Mouse (Mus musculus): Measurements from ENCODE around the gene Actg1. TPM values are rescaled to one million over a fixed set of nuclear protein-coding genes. Genes with fewer than 3 reads are reported as not detected.

Actg1 gene
- total and polyA plus RNA-seq, 2 experiments from 2014 or later: 714 to 751 TPM

- peaks cover 23% of the 10 kb centered on the region for H3K4me1 ChIP-seq (ENCODE audit: control insufficient read depth, insufficient read depth)
- H3K9me3 ChIP-seq (replicated peaks; ENCODE audit: control insufficient read depth, low read length): no peaks in the 10 kb centered on the region
- H3K9ac ChIP-seq (replicated peaks; ENCODE audit: low read depth, low read length): peak overlapping the region; percentile 55
- H3K4me3 ChIP-seq (ENCODE audit: low read depth, low read length): peak overlapping the region; percentile 47
- DNase-seq (ENCODE audit: low spot score) (peak; percentile 92), ATAC-seq (ENCODE audit: insufficient read depth, low read depth) (peak; percentile 87)
- 2% methylated on average over 45 of the region's 45 CpGs for WGBS
- no peaks in the 10 kb centered on the region for H3K36me3 ChIP-seq (replicated peaks; ENCODE audit: control insufficient read depth, insufficient read depth, low read length)
- H3K27ac ChIP-seq (ENCODE audit: low read depth): peak overlapping the region; percentile 86
- TF ChIP-seq CTCF (IDR thresholded peaks at IDR 0.05; ENCODE audit: low read depth) (no peak), EP300 (IDR thresholded peaks at IDR 0.05; ENCODE audit: low read depth) (peak; percentile 59; the same call in 1 of the 2 replicates)
- H3K27me3 ChIP-seq (ENCODE audit: control insufficient read depth, insufficient read depth, low read length): no peaks in the 10 kb centered on the region
- peak overlapping the region; percentile 78 for H3K4me2 ChIP-seq (ENCODE audit: low read depth, low read length)
These were observed 37.5 kb downstream of the Actg1 start for GRCm38 (mm10) chr11:120310813-120311312.

DNA sequence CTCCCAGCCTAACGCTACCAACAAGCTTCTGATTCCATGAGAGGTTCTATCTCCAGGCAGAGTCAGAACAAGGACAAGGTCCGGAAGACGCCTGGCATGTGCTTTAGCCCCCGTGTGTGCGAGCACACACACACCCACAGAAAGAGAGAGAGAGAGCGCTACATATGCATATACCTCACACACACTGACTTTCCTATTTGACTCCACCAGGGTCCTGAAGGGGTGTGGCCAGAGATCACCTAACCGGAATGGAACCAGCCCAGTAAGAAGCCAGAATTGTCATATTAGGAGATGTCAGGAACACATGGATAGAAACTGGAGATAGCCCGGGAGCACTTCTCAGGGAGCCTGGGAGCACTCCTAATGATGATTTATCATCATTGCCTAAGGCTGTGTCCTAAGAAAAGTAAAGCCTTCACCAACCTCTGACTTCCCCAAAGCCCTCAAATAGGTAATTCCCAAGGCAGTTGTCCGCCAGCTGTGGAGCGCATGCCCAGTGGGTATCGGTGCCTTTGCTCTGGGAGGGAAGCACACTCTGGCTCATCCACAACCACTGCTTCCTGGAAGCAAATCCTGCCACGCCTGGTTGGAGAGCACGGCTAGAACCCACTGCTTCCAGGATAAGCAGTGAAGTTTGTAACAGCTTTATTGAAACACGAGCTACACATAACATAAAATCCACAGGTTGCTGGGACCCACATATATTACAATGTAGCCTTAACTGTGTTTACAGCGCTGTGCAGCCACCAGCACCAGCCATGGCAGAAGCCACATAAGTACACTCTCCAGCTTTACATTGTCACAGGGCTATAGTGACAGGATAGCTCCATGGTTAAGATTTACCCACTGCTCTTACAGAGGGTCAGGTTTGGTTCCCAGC lies 39.7 kb downstream of the Actg1 start:
- Histone ChIP-seq H3K27ac (ENCODE audit: low read depth) (no peak overlapping the region), H3K4me3 (ENCODE audit: low read depth, low read length) (no peak overlapping the region), H3K9me3 (replicated peaks; ENCODE audit: control insufficient read depth, low read length) (no peaks in the 10 kb centered on the region), H3K36me3 (replicated peaks; ENCODE audit: control insufficient read depth, insufficient read depth, low read length) (no peaks in the 10 kb centered on the region), H3K9ac (replicated peaks; ENCODE audit: low read depth, low read length) (no peak overlapping the region), H3K4me1 (ENCODE audit: control insufficient read depth, insufficient read depth) (peaks cover 24% of the 10 kb centered on the region), H3K27me3 (ENCODE audit: control insufficient read depth, insufficient read depth, low read length) (no peaks in the 10 kb centered on the region), H3K4me2 (ENCODE audit: low read depth, low read length) (no peak overlapping the region)
- WGBS: 60% methylated on average over 15 of the region's 15 CpGs
- no peak for ATAC-seq (ENCODE audit: insufficient read depth, low read depth)
- no peak for DNase-seq (ENCODE audit: low spot score)
- TF ChIP-seq CTCF (IDR thresholded peaks at IDR 0.05; ENCODE audit: low read depth) (no peak), EP300 (IDR thresholded peaks at IDR 0.05; ENCODE audit: low read depth) (no peak)

DNA sequence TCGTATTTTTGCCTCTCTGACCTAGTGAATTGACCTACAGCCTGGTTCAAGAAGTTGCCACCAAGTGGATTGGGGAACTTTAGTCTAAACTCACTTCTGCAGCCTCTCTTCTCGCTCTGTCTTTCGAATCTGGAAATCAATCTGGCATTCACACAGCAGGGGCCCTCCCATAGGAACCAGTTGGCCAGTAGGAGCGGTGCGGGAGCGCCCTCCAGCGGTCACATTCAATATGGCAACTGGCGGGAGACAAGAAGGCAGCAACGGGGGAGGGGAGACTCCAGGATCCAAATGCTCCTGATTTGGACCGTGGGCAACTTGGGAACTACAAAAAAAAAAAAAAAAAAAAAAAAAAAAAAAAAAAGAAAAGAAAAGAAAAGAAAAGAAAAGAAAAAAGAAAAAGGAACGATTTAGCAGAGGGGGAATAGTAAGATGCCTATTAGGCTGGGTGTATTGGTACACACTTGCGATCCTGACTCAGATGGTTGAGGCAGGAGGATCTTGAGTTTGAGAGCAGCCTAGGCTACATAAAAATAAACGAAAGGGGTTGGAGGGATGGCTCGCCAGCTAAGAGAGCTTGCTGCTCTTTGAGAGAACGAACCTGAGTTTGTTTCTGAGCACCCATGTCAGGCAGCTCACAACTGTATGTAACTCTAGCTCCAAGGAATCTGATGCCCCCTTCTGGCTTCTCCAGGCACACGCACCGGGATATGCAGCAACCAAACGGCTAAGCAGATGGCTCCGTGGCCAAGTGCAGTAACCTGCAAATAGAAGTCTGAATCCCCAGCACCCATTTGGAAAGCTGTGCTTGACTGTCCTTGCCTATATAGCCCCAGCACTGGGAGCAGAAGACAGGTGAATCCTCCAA lies 40.5 kb downstream of the Actg1 start:
- peak; percentile 90 for DNase-seq (ENCODE audit: low spot score)
- Histone ChIP-seq H3K4me3 (ENCODE audit: low read depth, low read length) (no peak overlapping the region), H3K9me3 (replicated peaks; ENCODE audit: control insufficient read depth, low read length) (no peaks in the 10 kb centered on the region), H3K9ac (replicated peaks; ENCODE audit: low read depth, low read length) (no peak overlapping the region), H3K27me3 (ENCODE audit: control insufficient read depth, insufficient read depth, low read length) (no peaks in the 10 kb centered on the region), H3K36me3 (replicated peaks; ENCODE audit: control insufficient read depth, insufficient read depth, low read length) (no peaks in the 10 kb centered on the region), H3K27ac (ENCODE audit: low read depth) (no peak overlapping the region), H3K4me2 (ENCODE audit: low read depth, low read length) (no peak overlapping the region), H3K4me1 (ENCODE audit: control insufficient read depth, insufficient read depth) (peaks cover 24% of the 10 kb centered on the region)
- no peak for TF ChIP-seq EP300 (IDR thresholded peaks at IDR 0.05; ENCODE audit: low read depth)
- TF ChIP-seq CTCF (IDR thresholded peaks at IDR 0.05; ENCODE audit: low read depth): peak; percentile 97
- ATAC-seq (ENCODE audit: insufficient read depth, low read depth): 0 out of 2 replicates have a peak, but pooled peaks have one; percentile 4
- WGBS: 8% methylated on average over 19 of the region's 19 CpGs

DNA sequence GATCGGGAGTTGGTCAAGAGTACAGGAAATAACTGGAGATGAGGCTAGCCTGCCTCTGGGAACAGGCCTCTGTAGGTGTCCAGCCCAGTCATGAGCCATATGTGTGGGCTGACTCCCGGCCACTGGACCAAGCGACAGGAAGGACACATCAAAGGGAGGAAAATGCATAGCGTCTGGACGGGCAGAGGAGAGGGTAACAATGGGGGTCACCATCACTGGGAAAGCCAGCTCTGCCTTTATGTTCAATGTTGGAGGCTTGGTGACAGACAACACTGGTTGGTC lies 41.3 kb downstream of the Actg1 start:
- Histone ChIP-seq H3K4me1 (ENCODE audit: control insufficient read depth, insufficient read depth) (peaks cover 24% of the 10 kb centered on the region), H3K27ac (ENCODE audit: low read depth) (no peak overlapping the region), H3K4me2 (ENCODE audit: low read depth, low read length) (no peak overlapping the region), H3K36me3 (replicated peaks; ENCODE audit: control insufficient read depth, insufficient read depth, low read length) (no peaks in the 10 kb centered on the region), H3K9ac (replicated peaks; ENCODE audit: low read depth, low read length) (no peak overlapping the region), H3K4me3 (ENCODE audit: low read depth, low read length) (no peak overlapping the region), H3K9me3 (replicated peaks; ENCODE audit: control insufficient read depth, low read length) (no peaks in the 10 kb centered on the region), H3K27me3 (ENCODE audit: control insufficient read depth, insufficient read depth, low read length) (no peaks in the 10 kb centered on the region)
- DNase-seq (ENCODE audit: low spot score) (no peak), ATAC-seq (ENCODE audit: insufficient read depth, low read depth) (no peak)
- TF ChIP-seq CTCF (IDR thresholded peaks at IDR 0.05; ENCODE audit: low read depth) (no peak), EP300 (IDR thresholded peaks at IDR 0.05; ENCODE audit: low read depth) (no peak)
- 36% methylated on average over 5 of the region's 5 CpGs for WGBS

DNA sequence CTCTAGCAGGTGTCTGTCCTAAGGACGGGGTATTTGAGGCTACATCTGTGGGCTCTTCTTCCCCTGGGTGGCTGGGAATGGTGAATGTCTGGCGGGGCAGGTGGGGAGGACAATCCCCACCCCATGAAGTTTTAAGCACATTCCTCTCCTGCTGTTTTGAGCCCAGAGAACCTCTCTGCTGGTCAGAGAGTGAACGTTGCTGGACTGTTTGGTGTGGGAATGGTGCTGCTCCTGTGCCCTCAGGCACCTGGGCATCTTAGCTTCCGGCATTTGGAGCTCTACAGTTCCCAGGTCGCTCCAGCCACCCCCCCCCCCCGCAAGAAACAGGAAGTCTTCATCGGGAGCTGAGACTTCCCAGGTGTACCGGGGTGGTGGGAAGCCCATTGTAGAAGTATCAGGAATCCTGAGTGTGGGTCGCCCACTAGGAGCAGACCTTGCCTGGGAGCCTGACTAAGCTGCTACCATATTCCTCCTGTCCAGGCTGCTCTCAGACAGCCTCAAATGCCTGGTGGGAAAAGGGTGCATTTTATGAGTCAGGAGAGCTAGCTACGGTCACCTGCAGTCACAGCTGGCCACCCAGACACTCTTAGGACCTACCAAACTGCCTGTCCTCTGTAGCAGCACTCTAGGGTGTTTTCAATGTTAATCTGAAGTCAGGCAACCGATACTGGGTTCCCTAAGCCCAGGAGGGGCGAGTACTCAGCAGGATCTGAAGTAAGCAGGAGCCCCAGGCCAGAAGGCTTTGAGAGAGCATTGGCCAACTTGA lies 41.8 kb downstream of the Actg1 start:
- Histone ChIP-seq H3K9me3 (replicated peaks; ENCODE audit: control insufficient read depth, low read length) (no peaks in the 10 kb centered on the region), H3K4me3 (ENCODE audit: low read depth, low read length) (no peak overlapping the region), H3K4me2 (ENCODE audit: low read depth, low read length) (no peak overlapping the region), H3K27me3 (ENCODE audit: control insufficient read depth, insufficient read depth, low read length) (no peaks in the 10 kb centered on the region), H3K4me1 (ENCODE audit: control insufficient read depth, insufficient read depth) (peaks cover 23% of the 10 kb centered on the region), H3K36me3 (replicated peaks; ENCODE audit: control insufficient read depth, insufficient read depth, low read length) (no peaks in the 10 kb centered on the region), H3K9ac (replicated peaks; ENCODE audit: low read depth, low read length) (no peak overlapping the region), H3K27ac (ENCODE audit: low read depth) (no peak overlapping the region)
- no peak for ATAC-seq (ENCODE audit: insufficient read depth, low read depth)
- no peak for TF ChIP-seq CTCF (IDR thresholded peaks at IDR 0.05; ENCODE audit: low read depth)
- TF ChIP-seq EP300 (IDR thresholded peaks at IDR 0.05; ENCODE audit: low read depth): no peak
- DNase-seq (ENCODE audit: low spot score): no peak
- WGBS: 70% methylated on average over 12 of the region's 12 CpGs

All from heart, postnatal 0 days (tissue).